Mouse (Mus musculus): ENCODE results near the gene Inhbb. TPM values are rescaled to one million over a fixed set of nuclear protein-coding genes. Genes with fewer than 3 reads are reported as not detected.

Inhbb gene
- polyA plus RNA-seq, 1 experiment from 2014 or later, result 0.47 TPM

DNA sequence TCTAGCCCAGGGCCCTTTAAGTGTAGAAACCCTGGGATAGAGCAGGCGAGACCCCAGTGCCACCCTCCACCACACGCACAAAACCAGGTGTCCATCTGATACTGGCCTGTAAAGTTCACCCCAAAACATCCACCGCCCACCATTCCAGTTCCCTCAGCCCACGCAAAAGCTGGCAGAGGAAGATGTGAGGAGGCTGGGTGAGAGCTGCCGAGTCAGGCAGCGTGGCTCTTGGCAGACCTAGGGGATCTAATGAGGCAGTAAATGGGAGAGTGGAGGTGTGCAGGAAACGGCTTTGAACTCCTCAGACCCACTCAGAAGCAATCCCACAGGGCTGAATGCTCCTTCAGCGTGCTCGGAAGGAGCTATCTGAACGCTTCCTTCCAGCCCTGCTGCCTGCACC lies 29.4 kb upstream of the Inhbb start:
- Histone ChIP-seq H3K27ac (replicated peaks in 1 of 2; ENCODE audit: control insufficient read depth in 1 of 2, insufficient read depth in 1 of 2, low read depth in 2 of 2, low read length in 2 of 2) (no peak overlapping the region), H3K9me3 (ENCODE audit: control insufficient read depth, low read length) (no peaks in the 10 kb centered on the region), H3K27me3 (ENCODE audit: control insufficient read depth, insufficient read depth, low read length) (0 out of 2 replicates have a peak, but pooled peaks cover under 1% of the 10 kb centered on the region), H3K4me3 (ENCODE audit: control insufficient read depth in 1 of 2, insufficient read depth in 1 of 2, low read depth in 1 of 2, low read length in 2 of 2) (no peak overlapping the region), H3K4me2 (ENCODE audit: low read length) (no peak overlapping the region), H3K4me1 (ENCODE audit: control insufficient read depth in 2 of 2, insufficient read depth in 2 of 2, low read length in 2 of 2) (peaks cover under 1 to 2% of the 10 kb centered on the region in 2 experiments; a peak in 1 of 4 replicates), H3K9ac (ENCODE audit: low read length) (no peak overlapping the region), H3K36me3 (ENCODE audit: control insufficient read depth, insufficient read depth, low read length) (no peaks in the 10 kb centered on the region)
- WGBS, result 65% methylated on average over 10 of the region's 10 CpGs
- no peak for ATAC-seq (ENCODE audit: insufficient number of reproducible peaks, insufficient read depth, low FRiP score, low read depth)

DNA sequence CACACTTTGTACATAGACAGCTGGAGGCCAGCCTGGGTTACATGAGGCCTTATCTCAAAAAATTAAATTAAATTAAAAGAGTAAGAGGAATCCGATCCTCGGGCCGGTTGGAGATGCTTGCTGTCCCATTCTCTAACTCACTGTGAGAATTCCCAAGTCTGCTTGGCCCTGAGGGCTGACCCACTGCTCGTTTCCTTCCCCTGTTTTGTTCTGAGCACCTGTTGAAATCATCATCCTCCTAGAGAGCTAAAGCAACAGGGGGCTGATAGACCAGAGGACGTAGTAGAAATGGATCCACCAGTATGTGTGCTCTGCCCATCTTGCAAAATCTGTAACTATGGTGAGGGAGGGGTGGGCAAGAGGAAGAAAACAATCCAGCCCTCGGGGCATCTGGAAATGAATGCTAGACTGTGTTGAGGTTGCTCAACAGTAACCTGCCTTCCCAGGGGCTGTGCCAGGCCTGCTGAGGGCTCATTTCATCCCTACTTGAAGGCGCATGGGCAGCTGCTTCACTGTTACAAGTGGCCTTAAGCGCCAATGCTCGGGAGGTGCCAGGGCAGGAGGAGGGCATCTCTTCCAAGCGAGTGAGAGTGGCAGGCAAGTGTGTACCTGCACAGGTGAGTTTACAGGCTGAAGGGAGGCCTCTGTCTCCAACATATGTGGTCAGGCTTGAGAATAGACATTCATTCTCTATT lies 28.8 kb upstream of the Inhbb start:
- ATAC-seq (ENCODE audit: insufficient number of reproducible peaks, insufficient read depth, low FRiP score, low read depth), result no peak
- Histone ChIP-seq H3K27me3 (ENCODE audit: control insufficient read depth, insufficient read depth, low read length) (no peaks in the 10 kb centered on the region), H3K9me3 (ENCODE audit: control insufficient read depth, low read length) (no peaks in the 10 kb centered on the region), H3K27ac (replicated peaks in 1 of 2; ENCODE audit: control insufficient read depth in 1 of 2, insufficient read depth in 1 of 2, low read depth in 2 of 2, low read length in 2 of 2) (no peak overlapping the region), H3K4me1 (ENCODE audit: control insufficient read depth in 2 of 2, insufficient read depth in 2 of 2, low read length in 2 of 2) (peaks cover 5 to 6% of the 10 kb centered on the region in 2 experiments; a peak in 1 of 4 replicates), H3K9ac (ENCODE audit: low read length) (no peak overlapping the region), H3K4me2 (ENCODE audit: low read length) (no peak overlapping the region), H3K36me3 (ENCODE audit: control insufficient read depth, insufficient read depth, low read length) (no peaks in the 10 kb centered on the region), H3K4me3 (ENCODE audit: control insufficient read depth in 1 of 2, insufficient read depth in 1 of 2, low read depth in 1 of 2, low read length in 2 of 2) (no peak overlapping the region)
- WGBS, result 82% methylated on average over 10 of the region's 10 CpGs

DNA sequence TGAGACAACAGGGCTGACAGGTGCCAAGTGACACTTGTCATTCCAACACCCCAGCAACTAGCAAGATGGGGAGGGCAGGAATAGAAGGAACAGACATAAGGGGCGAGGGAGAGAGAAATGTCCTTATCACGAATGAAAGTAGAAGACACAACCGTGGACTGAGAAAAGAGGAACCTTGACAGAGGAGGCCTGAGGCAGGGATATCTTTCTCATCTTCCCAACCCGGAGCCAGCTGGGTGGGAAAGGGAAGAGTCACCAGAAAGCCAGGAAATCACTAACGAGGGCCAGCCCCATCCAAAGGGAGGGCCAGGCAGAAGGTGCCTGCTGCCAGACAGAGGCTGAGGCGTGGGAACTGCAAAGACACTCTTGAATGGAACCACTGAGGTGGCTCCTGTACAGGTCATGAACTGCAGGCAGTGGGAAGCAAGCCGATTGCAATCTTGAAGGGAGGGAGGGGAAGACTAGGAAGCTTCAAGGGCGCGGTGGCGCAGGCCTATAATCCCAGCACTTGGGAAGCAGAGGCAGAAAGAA lies 24.8 kb upstream of the Inhbb start:
- WGBS, result 50% methylated on average over 10 of the region's 10 CpGs
- H3K4me2 ChIP-seq (ENCODE audit: low read length), result no peak overlapping the region
- no peak overlapping the region for H3K27ac ChIP-seq (replicated peaks in 1 of 2; ENCODE audit: control insufficient read depth in 1 of 2, insufficient read depth in 1 of 2, low read depth in 2 of 2, low read length in 2 of 2)
- no peaks in the 10 kb centered on the region for H3K9me3 ChIP-seq (ENCODE audit: control insufficient read depth, low read length)
- H3K4me1 ChIP-seq (ENCODE audit: control insufficient read depth in 2 of 2, insufficient read depth in 2 of 2, low read length in 2 of 2), result peaks cover 5 to 6% of the 10 kb centered on the region in 2 experiments; a peak in 1 of 4 replicates
- no peak overlapping the region for H3K9ac ChIP-seq (ENCODE audit: low read length)
- no peaks in the 10 kb centered on the region for H3K36me3 ChIP-seq (ENCODE audit: control insufficient read depth, insufficient read depth, low read length)
- no peaks in the 10 kb centered on the region for H3K27me3 ChIP-seq (ENCODE audit: control insufficient read depth, insufficient read depth, low read length)
- ATAC-seq (ENCODE audit: insufficient number of reproducible peaks, insufficient read depth, low FRiP score, low read depth), result no peak
- H3K4me3 ChIP-seq (ENCODE audit: control insufficient read depth in 1 of 2, insufficient read depth in 1 of 2, low read depth in 1 of 2, low read length in 2 of 2), result no peak overlapping the region

DNA sequence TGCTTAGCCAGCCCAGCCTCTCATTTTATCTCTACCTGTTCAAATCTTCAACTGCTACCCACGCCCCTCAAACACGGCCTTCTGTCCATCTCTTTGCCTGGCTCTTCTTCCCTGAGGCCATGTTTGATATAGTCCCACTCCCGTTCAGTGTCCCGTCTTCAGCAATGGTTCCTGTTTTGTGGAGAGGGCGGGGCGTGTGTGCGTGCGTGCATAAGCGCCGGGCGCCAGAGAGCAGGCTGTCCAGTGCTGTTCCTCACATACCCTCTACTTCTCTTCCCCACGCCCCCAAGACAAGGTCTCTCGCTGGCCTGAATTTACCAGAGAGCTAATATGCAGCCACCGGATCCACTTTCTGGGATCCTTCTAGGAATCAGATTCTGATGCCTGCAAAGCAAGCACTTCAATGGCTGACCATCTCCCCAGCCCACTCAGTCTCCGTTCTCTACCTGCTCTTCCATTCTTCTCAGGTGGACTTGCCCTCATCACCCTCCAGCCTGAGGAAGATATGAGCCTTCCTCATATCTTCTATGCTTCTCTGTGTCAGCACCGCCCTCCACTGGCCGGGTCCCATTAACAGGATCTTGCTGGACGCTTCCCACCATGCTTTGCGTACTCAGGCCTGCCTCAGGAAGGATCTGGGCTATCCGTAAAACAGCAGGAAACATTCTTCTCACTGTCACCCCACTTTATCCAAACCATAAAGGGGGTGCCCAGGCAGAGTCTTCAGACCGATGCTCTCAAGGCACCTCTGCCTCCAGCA lies 21.7 kb upstream of the Inhbb start:
- WGBS, result 79% methylated on average over 21 of the region's 21 CpGs
- H3K27me3 ChIP-seq (ENCODE audit: control insufficient read depth, insufficient read depth, low read length), result no peaks in the 10 kb centered on the region

DNA sequence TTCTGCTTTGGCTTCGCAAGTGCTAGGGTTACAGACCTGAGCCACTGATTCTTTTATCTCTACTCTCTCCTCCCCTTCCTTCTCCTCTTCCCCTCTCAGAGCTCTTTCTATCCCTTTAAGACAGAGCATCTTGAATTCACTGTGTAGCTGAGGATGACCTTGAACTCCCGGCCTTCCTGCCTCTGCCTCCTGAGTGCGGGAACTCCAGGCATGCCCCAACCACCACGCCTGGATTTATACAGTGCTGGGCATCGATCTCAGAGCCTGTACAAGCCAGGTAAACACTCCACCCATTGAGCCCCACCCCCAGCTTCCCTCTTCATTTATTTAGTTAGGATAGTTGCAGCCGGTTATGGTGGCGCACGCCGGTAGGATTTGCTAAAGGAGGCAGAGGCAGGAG lies 20.9 kb upstream of the Inhbb start:
- WGBS, result 87% methylated on average over 9 of the region's 9 CpGs
- H3K27ac ChIP-seq (replicated peaks in 1 of 2; ENCODE audit: control insufficient read depth in 1 of 2, insufficient read depth in 1 of 2, low read depth in 2 of 2, low read length in 2 of 2), result no peak overlapping the region
- H3K27me3 ChIP-seq (ENCODE audit: control insufficient read depth, insufficient read depth, low read length), result no peaks in the 10 kb centered on the region
- no peaks in the 10 kb centered on the region for H3K36me3 ChIP-seq (ENCODE audit: control insufficient read depth, insufficient read depth, low read length)
- peaks cover 5 to 6% of the 10 kb centered on the region in 2 experiments; a peak in 1 of 4 replicates for H3K4me1 ChIP-seq (ENCODE audit: control insufficient read depth in 2 of 2, insufficient read depth in 2 of 2, low read length in 2 of 2)
- H3K4me2 ChIP-seq (ENCODE audit: low read length), result no peak overlapping the region
- H3K9ac ChIP-seq (ENCODE audit: low read length), result no peak overlapping the region
- ATAC-seq (ENCODE audit: insufficient number of reproducible peaks, insufficient read depth, low FRiP score, low read depth), result no peak
- no peaks in the 10 kb centered on the region for H3K9me3 ChIP-seq (ENCODE audit: control insufficient read depth, low read length)
- no peak overlapping the region for H3K4me3 ChIP-seq (ENCODE audit: control insufficient read depth in 1 of 2, insufficient read depth in 1 of 2, low read depth in 1 of 2, low read length in 2 of 2)

More for the DNA sequence above, 21.7 kb upstream of the Inhbb start:
- no peak overlapping the region for H3K4me3 ChIP-seq (ENCODE audit: control insufficient read depth in 1 of 2, insufficient read depth in 1 of 2, low read depth in 1 of 2, low read length in 2 of 2)
- H3K4me2 ChIP-seq (ENCODE audit: low read length), result no peak overlapping the region
- no peak overlapping the region for H3K27ac ChIP-seq (replicated peaks in 1 of 2; ENCODE audit: control insufficient read depth in 1 of 2, insufficient read depth in 1 of 2, low read depth in 2 of 2, low read length in 2 of 2)
- ATAC-seq (ENCODE audit: insufficient number of reproducible peaks, insufficient read depth, low FRiP score, low read depth), result no peak
- H3K36me3 ChIP-seq (ENCODE audit: control insufficient read depth, insufficient read depth, low read length), result no peaks in the 10 kb centered on the region
- no peak overlapping the region for H3K9ac ChIP-seq (ENCODE audit: low read length)
- H3K4me1 ChIP-seq (ENCODE audit: control insufficient read depth in 2 of 2, insufficient read depth in 2 of 2, low read length in 2 of 2), result peaks cover 5 to 6% of the 10 kb centered on the region in 2 experiments; a peak in 1 of 4 replicates
- H3K9me3 ChIP-seq (ENCODE audit: control insufficient read depth, low read length), result no peaks in the 10 kb centered on the region

DNA sequence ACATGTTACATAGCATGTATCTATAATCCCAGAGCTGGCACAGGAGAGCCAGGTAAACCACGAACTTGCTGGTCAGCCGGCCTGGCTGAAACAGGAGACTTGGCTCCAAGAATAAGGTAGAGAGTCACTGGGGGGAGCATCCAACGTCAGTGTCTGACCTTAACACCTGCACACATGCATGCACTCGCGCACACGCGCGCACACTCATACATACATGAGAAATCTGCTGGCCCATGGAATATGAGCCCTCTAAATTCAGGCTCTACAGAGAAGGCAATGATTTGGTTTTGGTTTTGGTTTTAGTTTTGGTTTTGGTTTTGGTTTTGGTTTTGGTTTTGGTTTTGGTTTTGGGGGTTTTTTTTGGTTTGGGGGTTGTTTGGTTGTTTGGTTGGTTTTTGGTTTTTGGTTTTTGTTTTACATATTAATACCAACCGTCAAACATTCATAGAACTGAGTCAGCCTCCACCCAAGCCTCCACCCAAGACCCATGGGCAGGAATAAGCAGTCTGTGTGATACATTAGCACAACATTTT lies 16.1 kb upstream of the Inhbb start:
- no peaks in the 10 kb centered on the region for H3K4me1 ChIP-seq (ENCODE audit: control insufficient read depth in 2 of 2, insufficient read depth in 2 of 2, low read length in 2 of 2)
- H3K9ac ChIP-seq (ENCODE audit: low read length), result no peak overlapping the region
- H3K27ac ChIP-seq (replicated peaks in 1 of 2; ENCODE audit: control insufficient read depth in 1 of 2, insufficient read depth in 1 of 2, low read depth in 2 of 2, low read length in 2 of 2), result no peak overlapping the region
- H3K27me3 ChIP-seq (ENCODE audit: control insufficient read depth, insufficient read depth, low read length), result no peaks in the 10 kb centered on the region
- no peak overlapping the region for H3K4me3 ChIP-seq (ENCODE audit: control insufficient read depth in 1 of 2, insufficient read depth in 1 of 2, low read depth in 1 of 2, low read length in 2 of 2)
- H3K9me3 ChIP-seq (ENCODE audit: control insufficient read depth, low read length), result no peaks in the 10 kb centered on the region
- no peaks in the 10 kb centered on the region for H3K36me3 ChIP-seq (ENCODE audit: control insufficient read depth, insufficient read depth, low read length)
- 89% methylated on average over 9 of the region's 9 CpGs for WGBS
- no peak overlapping the region for H3K4me2 ChIP-seq (ENCODE audit: low read length)
- no peak for ATAC-seq (ENCODE audit: insufficient number of reproducible peaks, insufficient read depth, low FRiP score, low read depth)

DNA sequence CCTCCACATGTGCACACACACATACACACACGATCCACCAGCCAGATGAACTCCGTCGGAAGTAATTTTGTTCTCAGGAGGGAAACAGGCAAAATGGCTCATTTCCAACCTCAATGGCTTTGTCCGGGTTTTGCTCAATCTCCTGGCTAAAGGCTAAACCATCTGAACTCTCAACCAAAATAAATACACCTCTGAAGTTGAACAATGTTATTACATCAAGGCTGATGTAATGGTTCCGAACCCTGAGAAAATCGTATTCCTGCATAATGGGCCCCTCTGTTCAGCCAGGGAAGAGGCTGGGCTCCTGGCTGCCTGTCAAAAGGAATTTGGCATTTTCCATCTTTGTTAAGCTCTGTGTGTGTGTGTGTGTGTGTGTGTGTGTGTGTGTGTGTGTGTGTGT lies 15.4 kb upstream of the Inhbb start:
- no peaks in the 10 kb centered on the region for H3K27me3 ChIP-seq (ENCODE audit: control insufficient read depth, insufficient read depth, low read length)
- no peak overlapping the region for H3K4me3 ChIP-seq (ENCODE audit: control insufficient read depth in 1 of 2, insufficient read depth in 1 of 2, low read depth in 1 of 2, low read length in 2 of 2)
- H3K27ac ChIP-seq (replicated peaks in 1 of 2; ENCODE audit: control insufficient read depth in 1 of 2, insufficient read depth in 1 of 2, low read depth in 2 of 2, low read length in 2 of 2), result no peak overlapping the region
- no peak for ATAC-seq (ENCODE audit: insufficient number of reproducible peaks, insufficient read depth, low FRiP score, low read depth)
- WGBS, result 68% methylated on average over 6 of the region's 6 CpGs
- H3K9me3 ChIP-seq (ENCODE audit: control insufficient read depth, low read length), result no peaks in the 10 kb centered on the region
- no peak overlapping the region for H3K9ac ChIP-seq (ENCODE audit: low read length)
- H3K36me3 ChIP-seq (ENCODE audit: control insufficient read depth, insufficient read depth, low read length), result no peaks in the 10 kb centered on the region
- H3K4me1 ChIP-seq (ENCODE audit: control insufficient read depth in 2 of 2, insufficient read depth in 2 of 2, low read length in 2 of 2), result no peaks in the 10 kb centered on the region
- H3K4me2 ChIP-seq (ENCODE audit: low read length), result no peak overlapping the region

Measured in heart, embryonic 14.5 days (tissue).